Mouse (Mus musculus) left cerebral cortex, adult 18-20 months (tissue): ENCODE measurements around the gene Cbfa2t3. TPM values are rescaled to one million over a fixed set of nuclear protein-coding genes. Genes with fewer than 3 reads are reported as not detected.

ENCODE experiments used
- DNase-seq, 2 experiments: peaks; one replicate each; pipeline ENCODE4 v3.0.0; 2021 to 2022; ENCODE audit warnings: low spot score in 2 of 2, mixed read lengths in 1 of 2
- total RNA-seq, 2 experiments: library from RNA; stranded (reverse); gene quantifications; 2 replicates each; pipeline ENCODE4 v1.2.3; 2021

Gene Cbfa2t3
- total RNA-seq, 2 experiments from 2014 or later = 34.3 to 46.0 TPM

GRCm38 (mm10) chr8:122718711-122719499 is 20.0 kb upstream of the Cbfa2t3 start:
- no peak for DNase-seq

GRCm38 (mm10) chr8:122717869-122718509 is 19.1 kb upstream of the Cbfa2t3 start:
- no peak for DNase-seq

- DNase-seq = no peak
Measured at GRCm38 (mm10) chr8:122716566-122716965, 17.7 kb upstream of the Cbfa2t3 start.

- no peak for DNase-seq
Measured at GRCm38 (mm10) chr8:122713157-122713518, 14.2 kb upstream of the Cbfa2t3 start.

- DNase-seq = no peak
Measured at GRCm38 (mm10) chr8:122712411-122713156, 13.7 kb upstream of the Cbfa2t3 start.

- no peak for DNase-seq
Measured at GRCm38 (mm10) chr8:122711891-122712365, 13.0 kb upstream of the Cbfa2t3 start.

GRCm38 (mm10) chr8:122711480-122711879 is 12.6 kb upstream of the Cbfa2t3 start:
- DNase-seq = no peak

- DNase-seq = peak in 1 of 2 experiments; percentile 16
Measured at GRCm38 (mm10) chr8:122709340-122710111, 10.6 kb upstream of the Cbfa2t3 start.

- DNase-seq = no peak
Measured at GRCm38 (mm10) chr8:122707184-122707583, 8.3 kb upstream of the Cbfa2t3 start.

- no peak for DNase-seq
Measured at GRCm38 (mm10) chr8:122705901-122706561, 7.1 kb upstream of the Cbfa2t3 start.

GRCm38 (mm10) chr8:122704612-122705011 is 5.7 kb upstream of the Cbfa2t3 start:
- DNase-seq = no peak

GRCm38 (mm10) chr8:122702957-122703356 is 4.0 kb upstream of the Cbfa2t3 start:
- no peak for DNase-seq

GRCm38 (mm10) chr8:122702301-122702941 is 3.5 kb upstream of the Cbfa2t3 start:
- DNase-seq = no peak

- no peak for DNase-seq
Measured at GRCm38 (mm10) chr8:122701441-122702185, 2.7 kb upstream of the Cbfa2t3 start.

- no peak for DNase-seq
Measured at GRCm38 (mm10) chr8:122700628-122701027, 1.7 kb upstream of the Cbfa2t3 start.

- DNase-seq = no peak
Measured at GRCm38 (mm10) chr8:122698254-122698768, 598 bp downstream of the Cbfa2t3 start.

GRCm38 (mm10) chr8:122697586-122697985 is 1.3 kb downstream of the Cbfa2t3 start:
- DNase-seq = no peak

GRCm38 (mm10) chr8:122697181-122697581 is 1.7 kb downstream of the Cbfa2t3 start:
- peak; percentile 34 to 61 for DNase-seq

GRCm38 (mm10) chr8:122695438-122696042 is 3.4 kb downstream of the Cbfa2t3 start:
- DNase-seq = peak; percentile 36 to 48
